Comparison of ENCODE assay signal across 8 mouse cellular contexts in genomic region chr9:78107582-78107911, GRCm38 (mm10). TPM values are rescaled to one million over a fixed set of nuclear protein-coding genes. Genes with fewer than 3 reads are reported as not detected.
A peak's percentile ranks its signal among the peaks of the same experiment; 100 is the strongest.
DNase-seq lines count a peak whose midpoint lies in the region; ATAC-seq and TF ChIP-seq lines count a peak whose summit lies in the region.

No protein-coding gene starts in this region.

- peak overlapping the region; percentile 91 for H3K4me2 ChIP-seq in neural tube, embryonic 11.5 days (ENCODE audit: low read depth)
- H3K4me2 ChIP-seq in limb, embryonic 14.5 days (replicated peaks; ENCODE audit: low read depth, low read length, severe bottlenecking), result peak overlapping the region; percentile 79
- H3K4me2 ChIP-seq in stomach, embryonic 14.5 days (replicated peaks; ENCODE audit: low read depth, low read length), result peak overlapping the region; percentile 89

- H3K4me1 ChIP-seq in neural tube, embryonic 11.5 days (ENCODE audit: control insufficient read depth, insufficient read depth, low read length), result peaks cover 6% of the 10 kb centered on the region; the same call in 1 of the 2 replicates
- peaks cover 30% of the 10 kb centered on the region for H3K4me1 ChIP-seq in forebrain, embryonic 10.5 days
- peaks cover 21% of the 10 kb centered on the region for H3K4me1 ChIP-seq in limb, embryonic 14.5 days (ENCODE audit: control insufficient read depth, insufficient read depth, low read length)
- peaks cover 8% of the 10 kb centered on the region; the same call in 1 of the 2 replicates for H3K4me1 ChIP-seq in stomach, embryonic 14.5 days (ENCODE audit: control insufficient read depth, insufficient read depth, low read length)

- no peak for ATAC-seq in neural tube, embryonic 11.5 days (ENCODE audit: insufficient read depth, low FRiP score, low TSS enrichment)
- no peak for ATAC-seq in limb, embryonic 14.5 days (ENCODE audit: low FRiP score, low read depth)
- no peak for ATAC-seq in stomach, embryonic 14.5 days (ENCODE audit: insufficient number of reproducible peaks, insufficient read depth, low FRiP score, low read depth)
- no peak for ATAC-seq in inflammation-experienced regulatory T-cells, adult 6 months

- H3K36me3 ChIP-seq in neural tube, embryonic 11.5 days (ENCODE audit: control insufficient read depth, insufficient read depth, low read length), result no peaks in the 10 kb centered on the region
- peaks cover 5% of the 10 kb centered on the region; the same call in 1 of the 2 replicates for H3K36me3 ChIP-seq in forebrain, embryonic 10.5 days (replicated peaks)
- H3K36me3 ChIP-seq in limb, embryonic 14.5 days (ENCODE audit: control insufficient read depth, insufficient read depth, low read length), result peaks cover 18% of the 10 kb centered on the region
- H3K36me3 ChIP-seq in stomach, embryonic 14.5 days (ENCODE audit: control insufficient read depth, insufficient read depth, low read length), result 0 out of 2 replicates have a peak, but pooled peaks cover 3% of the 10 kb centered on the region

- no peak overlapping the region for H3K27ac ChIP-seq in neural tube, embryonic 11.5 days (ENCODE audit: low read depth, low read length)
- peak overlapping the region; percentile 93 for H3K27ac ChIP-seq in forebrain, embryonic 10.5 days
- no peak overlapping the region; the same call in 1 of the 2 replicates for H3K27ac ChIP-seq in limb, embryonic 14.5 days (replicated peaks; ENCODE audit: low read depth, low read length)
- H3K27ac ChIP-seq in stomach, embryonic 14.5 days (ENCODE audit: low read length), result no peak overlapping the region; the same call in 1 of the 2 replicates

- no peaks in the 10 kb centered on the region for H3K9me3 ChIP-seq in neural tube, embryonic 11.5 days (ENCODE audit: control insufficient read depth, low read length)
- no peaks in the 10 kb centered on the region for H3K9me3 ChIP-seq in forebrain, embryonic 10.5 days
- H3K9me3 ChIP-seq in limb, embryonic 14.5 days (ENCODE audit: control insufficient read depth, low read length), result no peaks in the 10 kb centered on the region
- no peaks in the 10 kb centered on the region for H3K9me3 ChIP-seq in stomach, embryonic 14.5 days (ENCODE audit: control insufficient read depth, low read depth, low read length)

- TF ChIP-seq POLR2A in limb, embryonic 14.5 days (IDR thresholded peaks at IDR 0.05; ENCODE audit: borderline replicate concordance, extremely low read depth, insufficient read depth, insufficient read length), result no peak

- intact Hi-C loops in left cerebral cortex, postnatal 25 days (cut with DNase I), result no loop called here

- DNase-seq in neural tube, embryonic 11.5 days (ENCODE audit: low spot score), result no peak
- DNase-seq in neural tube, embryonic 10.5 days (ENCODE audit: extremely low spot score, low spot score), result no peak
- no peak for DNase-seq in forebrain, embryonic 10.5 days (ENCODE audit: extremely low spot score, low spot score)
- DNase-seq in limb, embryonic 14.5 days (ENCODE audit: low spot score), result no peak
- DNase-seq in left cerebral cortex, postnatal 25 days (ENCODE audit: low spot score in 2 of 2), result no peak
- no peak for DNase-seq in testis, postnatal 10 days (ENCODE audit: low spot score)

- 28% methylated on average over 6 of the region's 6 CpGs for WGBS in neural tube, embryonic 11.5 days
- 28% methylated on average over 6 of the region's 6 CpGs for WGBS in forebrain, embryonic 10.5 days
- WGBS in limb, embryonic 14.5 days, result 18% methylated on average over 6 of the region's 6 CpGs
- WGBS in stomach, embryonic 14.5 days, result 19% methylated on average over 6 of the region's 6 CpGs

- no peak overlapping the region for H3K9ac ChIP-seq in neural tube, embryonic 11.5 days (ENCODE audit: low read length)
- peak overlapping the region; percentile 92 for H3K9ac ChIP-seq in limb, embryonic 14.5 days (ENCODE audit: low read depth, low read length, severe bottlenecking)
- peak overlapping the region; percentile 76; the same call in 1 of the 2 replicates for H3K9ac ChIP-seq in stomach, embryonic 14.5 days (replicated peaks; ENCODE audit: low read depth, low read length)

- H3K4me3 ChIP-seq in neural tube, embryonic 11.5 days (ENCODE audit: low read depth, low read length), result peak overlapping the region; percentile 84
- peak overlapping the region; percentile 93 for H3K4me3 ChIP-seq in forebrain, embryonic 10.5 days
- peak overlapping the region; percentile 91 for H3K4me3 ChIP-seq in limb, embryonic 14.5 days (replicated peaks; ENCODE audit: low read length)
- peak overlapping the region; percentile 89 for H3K4me3 ChIP-seq in stomach, embryonic 14.5 days (ENCODE audit: low read depth, low read length)

- H3K27me3 ChIP-seq in neural tube, embryonic 11.5 days (ENCODE audit: control insufficient read depth, insufficient read depth, low read length), result no peaks in the 10 kb centered on the region
- peaks cover 6% of the 10 kb centered on the region; the same call in 1 of the 2 replicates for H3K27me3 ChIP-seq in forebrain, embryonic 10.5 days (ENCODE audit: poor library complexity, severe bottlenecking)
- H3K27me3 ChIP-seq in limb, embryonic 14.5 days (ENCODE audit: control insufficient read depth, insufficient read depth, low read length), result no peaks in the 10 kb centered on the region
- H3K27me3 ChIP-seq in stomach, embryonic 14.5 days (ENCODE audit: control insufficient read depth, insufficient read depth, low read length), result no peaks in the 10 kb centered on the region

RNA-seq across cellular contexts. Expression of gene Fbxo9, which starts 1.3 kb away (rescaled TPM):
- 36.9 and 38.9 TPM in 2 replicates for polyA plus RNA-seq in neural tube, embryonic 11.5 days (2014; fragmentation: Nextera tagmentation; extraction: Ambion mirVana)
- polyA plus RNA-seq in forebrain, embryonic 10.5 days (2016; fragmentation: Nextera tagmentation; extraction: Ambion mirVana), result 21.0 and 22.9 TPM in 2 replicates
- 61.4 and 65.6 TPM in 2 replicates for polyA plus RNA-seq in limb, embryonic 14.5 days (2012; rRNA removed)
- 43.6 and 44.2 TPM in 2 replicates for polyA plus RNA-seq in limb, embryonic 14.5 days (2014; fragmentation: Nextera tagmentation; extraction: Ambion mirVana)
- polyA plus RNA-seq in stomach, embryonic 14.5 days (2014; fragmentation: Nextera tagmentation; extraction: Ambion mirVana), result 37.8 and 39.9 TPM in 2 replicates
- total RNA-seq in left cerebral cortex, postnatal 25 days (2021), result 100 to 1,000 TPM; 112 to 125 TPM
- 10 to 100 TPM; 21.0 to 23.3 (median 21.8) TPM for polyA plus RNA-seq in inflammation-experienced regulatory T-cells, adult 6 months (2017; shearing (Covaris generic))

RNA-seq across cellular contexts. Expression of gene Ick, which starts 1.4 kb away (rescaled TPM):
- 35.9 and 36.3 TPM in 2 replicates for polyA plus RNA-seq in neural tube, embryonic 11.5 days (2014; fragmentation: Nextera tagmentation; extraction: Ambion mirVana)
- polyA plus RNA-seq in forebrain, embryonic 10.5 days (2016; fragmentation: Nextera tagmentation; extraction: Ambion mirVana), result 31.9 and 36.0 TPM in 2 replicates
- 31.0 and 35.2 TPM in 2 replicates for polyA plus RNA-seq in limb, embryonic 14.5 days (2012; rRNA removed)
- polyA plus RNA-seq in limb, embryonic 14.5 days (2014; fragmentation: Nextera tagmentation; extraction: Ambion mirVana), result 25.4 and 29.3 TPM in 2 replicates
- polyA plus RNA-seq in stomach, embryonic 14.5 days (2014; fragmentation: Nextera tagmentation; extraction: Ambion mirVana), result 28.4 and 29.9 TPM in 2 replicates
- total RNA-seq in left cerebral cortex, postnatal 25 days (2021), result 10 to 100 TPM; 18.7 to 19.8 TPM
- polyA plus RNA-seq in inflammation-experienced regulatory T-cells, adult 6 months (2017; shearing (Covaris generic)), result 1 to 10 TPM; 4.7 to 8.9 (median 6.9) TPM

RNA-seq across cellular contexts. Expression of gene Gcm1, which starts 55.8 kb away (rescaled TPM):
- not detected in 2 replicates for polyA plus RNA-seq in neural tube, embryonic 11.5 days (2014; fragmentation: Nextera tagmentation; extraction: Ambion mirVana)
- polyA plus RNA-seq in forebrain, embryonic 10.5 days (2016; fragmentation: Nextera tagmentation; extraction: Ambion mirVana), result 0.10 TPM in 1 of 2 replicates, not detected in the other
- polyA plus RNA-seq in limb, embryonic 14.5 days (2012; rRNA removed), result 0.03 and 0.05 TPM in 2 replicates
- polyA plus RNA-seq in limb, embryonic 14.5 days (2014; fragmentation: Nextera tagmentation; extraction: Ambion mirVana), result 0.11 TPM in 1 of 2 replicates, not detected in the other
- polyA plus RNA-seq in stomach, embryonic 14.5 days (2014; fragmentation: Nextera tagmentation; extraction: Ambion mirVana), result 0.20 TPM in 1 of 2 replicates, not detected in the other
- total RNA-seq in left cerebral cortex, postnatal 25 days (2021), result not detected
- not detected for polyA plus RNA-seq in inflammation-experienced regulatory T-cells, adult 6 months (2017; shearing (Covaris generic))
